Mouse (Mus musculus): ENCODE data around the gene Tph1.

DNA sequence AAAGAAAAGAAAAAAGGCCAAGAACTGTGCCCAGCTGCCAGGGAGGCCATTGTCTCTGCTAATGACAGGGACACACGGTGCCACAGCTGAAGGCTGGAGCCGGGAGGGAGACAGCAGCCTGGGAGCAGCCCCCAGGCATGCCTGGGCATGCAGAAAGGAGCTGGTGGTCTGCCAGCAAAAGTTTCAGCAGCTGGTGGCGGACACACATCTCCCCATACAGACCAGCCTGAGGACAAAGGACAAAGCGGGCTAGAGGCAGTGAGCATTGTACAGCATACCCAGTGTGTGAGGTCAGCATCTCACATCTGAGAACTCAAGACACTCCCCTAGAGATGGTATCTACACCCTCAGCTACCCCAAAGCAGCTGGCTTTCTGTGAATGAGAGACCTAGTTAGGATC lies 70.3 kb downstream of the Tph1 start:
- TF ChIP-seq POLR2A (IDR thresholded peaks at IDR 0.05; ENCODE audit: extremely low read depth, insufficient read depth, low read length) (no peak), CTCF (IDR thresholded peaks at IDR 0.05; ENCODE audit: low read depth, low read length) (no peak)
